Mouse (Mus musculus) olfactory bulb, adult 2 months (tissue): ENCODE results near the gene Glra1.

ENCODE experiments used
- CTCF ChIP-seq: fragments of 200-500 bp; IDR thresholded peaks from 2 replicates; pipeline ENCODE4 v1.5.1; 2012; ENCODE audit warnings: low read depth, mild to moderate bottlenecking, low read length, moderate library complexity; ENCODE audit not compliant: insufficient read depth
- POLR2A ChIP-seq: fragments of 200-500 bp; IDR thresholded peaks from 2 replicates; pipeline ENCODE4 v1.6.1; 2012; ENCODE audit warnings: mild to moderate bottlenecking, low read depth, low read length, moderate library complexity; ENCODE audit not compliant: insufficient read depth

GRCm38 (mm10) chr11:55574397-55574796, 33.6 kb downstream of the Glra1 start:
- no peak for TF ChIP-seq POLR2A
- no peak for TF ChIP-seq CTCF
